Mouse (Mus musculus) left cerebral cortex, postnatal 25 days (tissue): ENCODE measurements around the gene Wdr27. TPM values are rescaled to one million over a fixed set of nuclear protein-coding genes. Genes with fewer than 3 reads are reported as not detected.
"Not testable (repeated sequence)": the region's sequence is repeated elsewhere in the genome, so short reads cannot be mapped to it uniquely, and the experiment has no call there.

Source experiments
- DNase-seq, 2 experiments: peaks; one replicate each; pipeline ENCODE4 v3.0.0; 2022; ENCODE audit warnings: low spot score in 2 of 2, mixed read lengths in 1 of 2
- intact Hi-C: fragments of 180-260 bp; cut with DNase I; formaldehyde crosslinking; loops from one replicate; pipeline ENCODE4 v1.15.1; 2025
- total RNA-seq, 2 experiments: library from RNA; stranded (reverse); gene quantifications; 2 replicates each; pipeline ENCODE4 v1.2.3; 2021

Wdr27 gene
- 1 to 10 TPM; 4.6 to 4.8 TPM for total RNA-seq

GRCm38 (mm10) chr17:14943009-14943728, at the start of gene Wdr27, which contains the start of gene 1600012H06Rik:
Wdr27 (minus strand) TSS chr17:14943158.
1600012H06Rik (plus strand) TSS chr17:14943184.
- intact Hi-C loops, result no loop called here

GRCm38 (mm10) chr17:14992522-14993138, 49.7 kb upstream of the Wdr27 start:
- DNase-seq, intact Hi-C loops: not testable (repeated sequence)

More at GRCm38 (mm10) chr17:14943009-14943728, at the start of gene Wdr27, which contains the start of gene 1600012H06Rik:
- peak; percentile 99 for DNase-seq

- DNase-seq, result peak in 1 of 2 experiments; percentile 6
- intact Hi-C loops, result not testable (repeated sequence)
These were observed 47.3 kb upstream of the Wdr27 start for GRCm38 (mm10) chr17:14990116-14990702.

GRCm38 (mm10) chr17:14978362-14979038, 35.5 kb upstream of the Wdr27 start, which contains the start of the genes 9030025P20Rik and Gm3417:
9030025P20Rik (plus strand) TSS chr17:14978468.
Gm3417 (minus strand) TSS chr17:14978790.
- intact Hi-C loops, DNase-seq: not testable (repeated sequence)

GRCm38 (mm10) chr17:14977718-14978361, 34.9 kb upstream of the Wdr27 start:
- DNase-seq, intact Hi-C loops: not testable (repeated sequence)

- DNase-seq, intact Hi-C loops: not testable (repeated sequence)
These were observed 25.5 kb upstream of the Wdr27 start for GRCm38 (mm10) chr17:14968373-14968913.

GRCm38 (mm10) chr17:14961557-14962154, 18.7 kb upstream of the Wdr27 start:
- DNase-seq, intact Hi-C loops: not testable (repeated sequence)

GRCm38 (mm10) chr17:14960951-14961556, 18.1 kb upstream of the Wdr27 start, which contains the start of gene Phf10:
Phf10 (minus strand) TSS chr17:14961273.
- intact Hi-C loops, result not testable (repeated sequence)
- peak; percentile 9 to 10 for DNase-seq

GRCm38 (mm10) chr17:14960520-14960919, 17.6 kb upstream of the Wdr27 start:
- DNase-seq, result peak in 1 of 2 experiments; percentile 9
- intact Hi-C loops, result no loop called here

GRCm38 (mm10) chr17:14959979-14960378, 17.0 kb upstream of the Wdr27 start:
- intact Hi-C loops, result no loop called here

GRCm38 (mm10) chr17:14958686-14959327, 15.8 kb upstream of the Wdr27 start:
- intact Hi-C loops, result no loop called here
- no peak for DNase-seq

More at GRCm38 (mm10) chr17:14959979-14960378, 17.0 kb upstream of the Wdr27 start:
- no peak for DNase-seq

- DNase-seq, result no peak
- intact Hi-C loops, result no loop called here
These were observed 10.5 kb upstream of the Wdr27 start for GRCm38 (mm10) chr17:14953452-14953851.

GRCm38 (mm10) chr17:14949161-14949827, 6.3 kb upstream of the Wdr27 start:
- intact Hi-C loops, result no loop called here
- DNase-seq, result peak in 1 of 2 experiments; percentile 4

- intact Hi-C loops, result no loop called here
- DNase-seq, result no peak
These were observed 1.6 kb upstream of the Wdr27 start for GRCm38 (mm10) chr17:14944551-14944950.

- peak; percentile 5 to 25 for DNase-seq
- intact Hi-C loops, result no loop called here
These were observed 736 bp upstream of the Wdr27 start for GRCm38 (mm10) chr17:14943729-14944059.

GRCm38 (mm10) chr17:14942181-14942580, 777 bp downstream of the Wdr27 start:
- intact Hi-C loops, result not testable (repeated sequence)
- peak in 1 of 2 experiments; percentile 4 for DNase-seq
